Mouse (Mus musculus): Measurements from ENCODE around the gene Gas1.

- TF ChIP-seq CTCF (IDR thresholded peaks at IDR 0.05; ENCODE audit: low read depth) (no peak), EP300 (optimal IDR thresholded peaks at IDR 0.05) (no peak)
Measured at GRCm38 (mm10) chr13:60133716-60134438, 43.3 kb downstream of the Gas1 start.

All from stomach, postnatal 0 days (tissue).